Mouse (Mus musculus) stomach, embryonic 14.5 days (tissue): ENCODE measurements around the gene Mvk. TPM values are rescaled to one million over a fixed set of nuclear protein-coding genes. Genes with fewer than 3 reads are reported as not detected.
A peak's percentile ranks its signal among the peaks of the same experiment; 100 is the strongest.

Experiments
- ATAC-seq: fragments of 200-750 bp; cut with Nextera tagmentation; 2 replicates; pipeline ENCODE4 v1.8.0; 2017; ENCODE audit warnings: low read depth, moderate TSS enrichment; ENCODE audit not compliant: insufficient number of reproducible peaks, insufficient read depth, low FRiP score
- H3K27ac ChIP-seq: fragments of 300-500 bp; sonication (generic); 2 replicates; pipeline ENCODE4 v1.5.1; 2014; ENCODE audit warnings: mild to moderate bottlenecking, low read length, moderate library complexity, mixed read lengths
- H3K27me3 ChIP-seq: fragments of 300-500 bp; sonication (generic); 2 replicates; pipeline ENCODE4 v1.6.1; 2014; ENCODE audit warnings: low read length, control low read depth, mixed read lengths; ENCODE audit not compliant: control insufficient read depth, insufficient read depth
- H3K36me3 ChIP-seq: fragments of 300-500 bp; sonication (generic); 2 replicates; pipeline ENCODE4 v1.6.1; 2014; ENCODE audit warnings: mild to moderate bottlenecking, control low read depth, low read length, moderate library complexity, mixed read lengths; ENCODE audit not compliant: control insufficient read depth, insufficient read depth
- H3K4me1 ChIP-seq: fragments of 300-500 bp; sonication (generic); 2 replicates; pipeline ENCODE4 v1.6.1; 2014; ENCODE audit warnings: low read length, control low read depth, mixed read lengths; ENCODE audit not compliant: control insufficient read depth, insufficient read depth
- H3K4me2 ChIP-seq: fragments of 300-500 bp; sonication (generic); replicated peaks from 2 replicates; pipeline ENCODE4 v1.6.1; 2014; ENCODE audit warnings: low read depth, low read length, control low read depth
- H3K4me3 ChIP-seq: fragments of 300-500 bp; sonication (generic); 2 replicates; pipeline ENCODE4 v1.5.1; 2014; ENCODE audit warnings: low read depth, low read length, control low read depth
- H3K9ac ChIP-seq: fragments of 300-500 bp; sonication (generic); replicated peaks from 2 replicates; pipeline ENCODE4 v1.6.1; 2014; ENCODE audit warnings: low read depth, mild to moderate bottlenecking, control low read depth, low read length, moderate library complexity, mixed read lengths
- H3K9me3 ChIP-seq: fragments of 300-500 bp; sonication (generic); 2 replicates; pipeline ENCODE4 v1.6.1; 2016; ENCODE audit warnings: low read depth, low read length, control low read depth; ENCODE audit not compliant: control insufficient read depth
- WGBS: fragments of 180-500 bp; shearing (Covaris S2); extraction: QIAGEN DNeasy Blood & Tissue Kit; methylation state at CpG from one replicate; pipeline ENCODE4 v1.1.7; 2014; 5-methylcytosine and 5-hydroxymethylcytosine counted together
- polyA plus RNA-seq: library from polyadenylated mRNA; unstranded; fragments of >200 nt; fragmentation: Nextera tagmentation; extraction: Ambion mirVana; gene quantifications from 2 replicates; pipeline ENCODE4 v1.2.1, GENCODE M21; 2014

Gene Mvk
- polyA plus RNA-seq, 1 experiment from 2014 or later = 62.7 TPM

DNA sequence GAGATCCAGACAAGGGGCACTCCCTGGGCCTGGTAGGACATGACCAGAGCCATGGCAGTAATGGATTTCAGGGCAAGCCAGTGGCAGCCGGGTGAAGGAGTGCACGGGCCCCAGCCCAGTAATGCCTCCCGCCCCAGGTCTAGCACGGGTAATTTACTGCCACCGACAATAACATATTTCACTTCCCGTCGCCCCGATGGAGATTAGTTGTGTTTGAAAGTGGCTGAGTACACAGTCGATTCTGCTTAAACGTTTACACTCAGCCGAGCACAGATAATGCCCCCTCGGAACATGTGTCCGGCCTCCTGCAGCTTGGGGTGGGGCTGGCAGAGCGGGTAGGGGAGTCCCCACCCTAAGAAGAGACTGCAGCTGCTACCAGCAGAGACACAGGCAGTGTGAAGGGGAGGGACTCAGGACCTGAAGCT is 38.5 kb downstream of the Mvk start:
- ATAC-seq = peak; percentile 85
- peak overlapping the region; percentile 20; the same call in 1 of the 2 replicates for H3K4me2 ChIP-seq
- no peak overlapping the region for H3K4me3 ChIP-seq
- 5% methylated on average over 14 of the region's 14 CpGs for WGBS
- no peaks in the 10 kb centered on the region for H3K36me3 ChIP-seq
- peak overlapping the region; percentile 48; the same call in 1 of the 2 replicates for H3K27ac ChIP-seq
- H3K4me1 ChIP-seq = peaks cover 6% of the 10 kb centered on the region; the same call in 1 of the 2 replicates
- no peak overlapping the region for H3K9ac ChIP-seq
- H3K27me3 ChIP-seq = no peaks in the 10 kb centered on the region
- H3K9me3 ChIP-seq = no peaks in the 10 kb centered on the region

GRCm38 (mm10) chr5:114485685-114486084 is 41.6 kb downstream of the Mvk start:
- 87% methylated on average over 14 of the region's 14 CpGs for WGBS
- no peak overlapping the region for H3K4me2 ChIP-seq
- no peaks in the 10 kb centered on the region for H3K9me3 ChIP-seq
- H3K9ac ChIP-seq = no peak overlapping the region
- ATAC-seq = no peak
- peaks cover 6% of the 10 kb centered on the region; the same call in 1 of the 2 replicates for H3K4me1 ChIP-seq
- no peaks in the 10 kb centered on the region for H3K36me3 ChIP-seq
- no peak overlapping the region for H3K27ac ChIP-seq
- no peak overlapping the region for H3K4me3 ChIP-seq
- no peaks in the 10 kb centered on the region for H3K27me3 ChIP-seq

GRCm38 (mm10) chr5:114489570-114489969 is 45.5 kb downstream of the Mvk start:
- no peak for ATAC-seq
- no peak overlapping the region for H3K4me2 ChIP-seq
- H3K9me3 ChIP-seq = no peaks in the 10 kb centered on the region
- WGBS = 77% methylated on average over 6 of the region's 6 CpGs
- no peaks in the 10 kb centered on the region for H3K36me3 ChIP-seq
- H3K27ac ChIP-seq = no peak overlapping the region
- H3K4me1 ChIP-seq = no peaks in the 10 kb centered on the region
- H3K4me3 ChIP-seq = no peak overlapping the region
- no peak overlapping the region for H3K9ac ChIP-seq
- H3K27me3 ChIP-seq = no peaks in the 10 kb centered on the region

- no peaks in the 10 kb centered on the region for H3K4me1 ChIP-seq
- H3K4me3 ChIP-seq = no peak overlapping the region
- H3K9me3 ChIP-seq = no peaks in the 10 kb centered on the region
- no peak for ATAC-seq
- H3K36me3 ChIP-seq = no peaks in the 10 kb centered on the region
- H3K4me2 ChIP-seq = no peak overlapping the region
- no peak overlapping the region for H3K27ac ChIP-seq
- WGBS = 97% methylated on average over 8 of the region's 8 CpGs
- H3K27me3 ChIP-seq = no peaks in the 10 kb centered on the region
- H3K9ac ChIP-seq = no peak overlapping the region
These were observed 46.2 kb downstream of the Mvk start for GRCm38 (mm10) chr5:114490241-114490640.

- H3K4me3 ChIP-seq = no peak overlapping the region
- no peak overlapping the region for H3K27ac ChIP-seq
- H3K27me3 ChIP-seq = no peaks in the 10 kb centered on the region
- no peak overlapping the region for H3K9ac ChIP-seq
- H3K4me1 ChIP-seq = no peaks in the 10 kb centered on the region
- no peak for ATAC-seq
- 30% methylated on average over 1 of the region's 1 CpGs for WGBS
- no peaks in the 10 kb centered on the region for H3K36me3 ChIP-seq
- H3K4me2 ChIP-seq = no peak overlapping the region
- no peaks in the 10 kb centered on the region for H3K9me3 ChIP-seq
These were observed 50.7 kb downstream of the Mvk start for GRCm38 (mm10) chr5:114494761-114495160.

DNA sequence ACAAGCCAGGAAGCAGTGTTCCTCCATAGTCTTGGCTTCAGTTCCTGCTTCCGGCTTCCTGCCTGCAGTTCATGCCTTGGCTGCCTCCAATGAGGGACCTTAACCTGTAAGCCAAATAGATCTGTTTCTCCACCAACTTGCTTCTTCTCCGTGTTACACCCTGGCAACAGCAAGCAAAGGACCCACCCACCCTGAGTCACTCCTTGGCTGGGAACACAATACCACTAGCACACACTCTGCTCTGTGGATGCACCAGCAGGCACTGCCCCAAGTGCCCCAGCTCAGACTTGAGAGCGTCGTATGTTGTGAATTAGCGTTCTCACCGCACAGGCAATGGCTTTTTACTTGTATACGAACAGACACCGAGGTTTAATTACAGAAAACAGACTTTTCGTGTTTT is 57.2 kb downstream of the Mvk start:
- Histone ChIP-seq H3K9me3 (no peaks in the 10 kb centered on the region), H3K36me3 (no peaks in the 10 kb centered on the region), H3K4me2 (no peak overlapping the region), H3K4me3 (no peak overlapping the region), H3K27me3 (no peaks in the 10 kb centered on the region), H3K27ac (no peak overlapping the region), H3K4me1 (no peaks in the 10 kb centered on the region), H3K9ac (no peak overlapping the region)
- ATAC-seq = no peak
- WGBS = 71% methylated on average over 9 of the region's 9 CpGs

DNA sequence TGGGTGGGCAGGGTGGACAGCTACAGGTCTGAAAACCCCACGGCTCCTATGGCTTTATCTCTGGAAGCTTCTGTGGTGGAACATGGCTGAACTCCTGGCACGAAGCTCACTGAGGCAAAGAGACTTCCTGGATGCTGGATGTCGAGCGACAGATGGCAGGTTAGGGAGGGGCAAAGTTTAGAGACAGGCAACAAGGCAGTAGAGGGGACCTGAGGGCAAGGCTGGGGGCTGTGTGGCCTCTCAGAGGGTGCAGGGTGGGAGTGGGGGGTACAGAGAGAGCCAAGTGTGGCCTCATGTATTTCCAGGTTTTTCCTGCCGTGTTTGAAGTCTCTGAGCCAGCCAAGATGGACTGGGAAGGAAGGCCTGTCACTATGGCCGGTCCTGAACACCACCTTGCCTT is 60.8 kb downstream of the Mvk start:
- WGBS = 63% methylated on average over 6 of the region's 6 CpGs
- Histone ChIP-seq H3K9me3 (no peaks in the 10 kb centered on the region), H3K36me3 (no peaks in the 10 kb centered on the region), H3K27me3 (no peaks in the 10 kb centered on the region), H3K4me2 (no peak overlapping the region), H3K27ac (no peak overlapping the region), H3K4me3 (no peak overlapping the region), H3K4me1 (peaks cover 5% of the 10 kb centered on the region), H3K9ac (no peak overlapping the region)
- no peak for ATAC-seq

DNA sequence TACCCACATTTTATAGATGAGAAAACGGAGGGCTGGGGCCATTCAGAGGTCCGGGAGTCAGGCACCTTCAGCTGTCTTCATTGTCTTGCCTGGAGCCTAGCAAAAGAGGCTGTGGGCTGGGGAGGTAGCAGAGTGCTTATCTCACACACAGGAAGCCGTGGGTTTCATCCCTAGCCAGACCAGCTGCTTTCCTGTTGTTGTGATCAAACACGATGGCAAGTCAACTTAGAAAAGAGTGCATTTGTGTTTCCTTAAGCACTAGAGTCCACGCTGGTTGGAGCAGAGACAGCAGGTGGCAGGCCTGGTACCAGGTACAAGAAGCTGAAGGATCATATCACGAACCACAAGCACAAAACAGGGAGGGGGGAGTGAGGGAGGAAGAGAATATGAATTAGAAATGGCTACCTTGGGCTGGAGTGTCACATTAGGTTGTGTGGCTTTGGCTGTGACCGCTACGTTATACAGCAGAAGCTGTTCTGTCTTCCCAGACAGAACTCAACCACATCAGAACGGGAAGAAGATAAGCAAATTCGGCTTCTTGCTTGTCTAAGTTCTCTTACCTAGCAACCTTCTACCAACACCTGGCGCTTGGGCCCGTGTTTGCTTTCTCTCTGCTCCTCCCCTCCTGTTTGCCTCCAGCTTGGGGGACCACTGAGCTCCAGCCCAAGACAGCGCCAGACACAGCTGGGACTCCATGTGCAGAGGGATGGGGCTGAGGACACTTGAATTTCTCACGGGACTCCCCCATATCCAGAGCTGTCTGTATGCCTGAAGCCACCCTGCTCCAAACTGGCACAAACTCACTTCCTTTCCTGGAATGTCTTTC is 61.4 kb downstream of the Mvk start:
- WGBS = 53% methylated on average over 14 of the region's 14 CpGs
- H3K27ac ChIP-seq = no peak overlapping the region
- H3K4me1 ChIP-seq = peaks cover 5% of the 10 kb centered on the region
- H3K4me3 ChIP-seq = no peak overlapping the region
- H3K27me3 ChIP-seq = no peaks in the 10 kb centered on the region
- no peaks in the 10 kb centered on the region for H3K36me3 ChIP-seq
- H3K4me2 ChIP-seq = no peak overlapping the region
- H3K9ac ChIP-seq = no peak overlapping the region
- H3K9me3 ChIP-seq = no peaks in the 10 kb centered on the region
- no peak for ATAC-seq
